Mouse (Mus musculus) embryonic facial prominence, embryonic 11.5 days (tissue): ENCODE data around the gene Mkrn2os. TPM values are rescaled to one million over a fixed set of nuclear protein-coding genes. Genes with fewer than 3 reads are reported as not detected.

Experiments used
- ATAC-seq: fragments of 200-750 bp; cut with Nextera tagmentation; replicated peaks from 2 replicates; pipeline ENCODE4 v1.8.0; 2017; ENCODE audit warnings: low read depth; ENCODE audit not compliant: insufficient number of reproducible peaks, low FRiP score, low TSS enrichment
- DNase-seq: peaks from one replicate; pipeline ENCODE4 v3.0.0-alpha.2; 2015; ENCODE audit warnings: low spot score
- H3K27ac ChIP-seq: fragments of 300-500 bp; sonication (generic); replicated peaks from 2 replicates; pipeline ENCODE4 v1.5.1; 2014; ENCODE audit warnings: mild to moderate bottlenecking, low read depth, low read length, control low read depth
- H3K27me3 ChIP-seq: fragments of 300-500 bp; sonication (generic); 2 replicates; pipeline ENCODE4 v1.6.1; 2014; ENCODE audit warnings: mild to moderate bottlenecking, low read length, moderate library complexity, mixed read lengths; ENCODE audit not compliant: control insufficient read depth, insufficient read depth
- H3K36me3 ChIP-seq: fragments of 300-500 bp; sonication (generic); replicated peaks from 2 replicates; pipeline ENCODE4 v1.6.1; 2014; ENCODE audit warnings: low read depth, mild to moderate bottlenecking, low read length, moderate library complexity, mixed read lengths; ENCODE audit not compliant: control insufficient read depth, insufficient read depth
- H3K4me1 ChIP-seq: fragments of 300-500 bp; sonication (generic); 2 replicates; pipeline ENCODE4 v1.6.1; 2014; ENCODE audit warnings: low read length, mixed read lengths; ENCODE audit not compliant: control insufficient read depth, insufficient read depth
- H3K4me2 ChIP-seq: fragments of 300-500 bp; sonication (generic); 2 replicates; pipeline ENCODE4 v1.6.1; 2014; ENCODE audit warnings: low read depth, mild to moderate bottlenecking, control low read depth, low read length, moderate library complexity
- H3K4me3 ChIP-seq: fragments of 300-500 bp; sonication (generic); 2 replicates; pipeline ENCODE4 v1.5.1; 2014; ENCODE audit warnings: low read depth, low read length, control low read depth
- H3K9ac ChIP-seq: fragments of 300-500 bp; sonication (generic); replicated peaks from 2 replicates; pipeline ENCODE4 v1.6.1; 2014; ENCODE audit warnings: mild to moderate bottlenecking, control low read depth, low read length
- H3K9me3 ChIP-seq: fragments of 300-500 bp; sonication (generic); replicated peaks from 2 replicates; pipeline ENCODE4 v1.6.1; 2016; ENCODE audit warnings: mild to moderate bottlenecking, low read length, inconsistent platforms, mixed read lengths; ENCODE audit not compliant: control insufficient read depth
- WGBS: fragments of 180-500 bp; shearing (Covaris S2); extraction: QIAGEN DNeasy Blood & Tissue Kit; methylation state at CpG from one replicate; pipeline ENCODE4 v1.1.7; 2014; 5-methylcytosine and 5-hydroxymethylcytosine counted together
- polyA plus RNA-seq: library from polyadenylated mRNA; unstranded; fragments of >200 nt; fragmentation: Nextera tagmentation; extraction: Ambion mirVana; gene quantifications from 2 replicates; pipeline ENCODE4 v1.2.1, GENCODE M21; 2014

The Mkrn2os gene
- polyA plus RNA-seq, 1 experiment from 2014 or later = 0.31 TPM

DNA sequence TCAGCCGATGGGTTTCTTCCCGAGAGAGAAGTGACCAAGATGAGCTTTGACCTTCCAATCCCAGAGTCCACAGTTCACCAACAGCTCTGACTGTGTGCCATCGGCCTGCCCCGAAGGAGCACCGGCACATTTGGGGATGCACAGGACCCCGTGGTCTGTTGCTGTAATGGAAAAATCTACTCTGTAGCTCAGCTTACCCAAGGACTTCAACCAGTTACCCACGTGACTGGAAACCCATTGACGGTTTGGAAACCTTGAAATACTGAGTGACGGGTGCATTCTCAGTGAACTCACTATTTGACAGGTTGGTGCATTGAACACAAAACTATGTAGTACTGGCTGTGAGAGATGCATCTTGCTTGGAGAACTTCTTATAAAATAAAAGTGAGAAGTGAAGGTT lies 14.4 kb downstream of the Mkrn2os start:
- ATAC-seq (no peak), DNase-seq (no peak)
- Histone ChIP-seq H3K9ac (no peak overlapping the region), H3K27ac (no peak overlapping the region), H3K4me2 (no peak overlapping the region), H3K36me3 (no peaks in the 10 kb centered on the region), H3K9me3 (no peaks in the 10 kb centered on the region), H3K4me1 (no peaks in the 10 kb centered on the region), H3K27me3 (no peaks in the 10 kb centered on the region), H3K4me3 (no peak overlapping the region)
- 93% methylated on average over 9 of the region's 9 CpGs for WGBS

DNA sequence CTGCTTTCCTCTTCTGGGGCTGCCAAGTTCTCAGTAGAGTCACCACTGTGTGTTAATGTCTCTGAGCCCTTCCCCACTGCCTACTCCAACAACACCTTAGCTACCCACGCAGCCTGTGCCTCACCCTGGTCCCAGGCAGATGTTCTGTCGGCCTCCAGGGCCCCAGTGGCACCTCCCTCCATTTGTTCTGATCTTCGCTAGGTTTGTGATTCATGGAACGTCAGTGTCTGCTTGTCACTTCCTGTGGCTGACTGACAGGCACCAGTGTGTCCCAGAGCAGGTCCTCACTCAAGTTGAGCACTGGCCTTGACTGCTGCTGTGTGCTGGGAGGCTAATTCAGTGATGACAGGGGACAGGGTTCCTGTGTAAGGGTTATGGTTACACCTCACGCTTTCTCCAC lies 15.0 kb downstream of the Mkrn2os start:
- DNase-seq (no peak), ATAC-seq (no peak)
- H3K9ac ChIP-seq = no peak overlapping the region
- H3K9me3 ChIP-seq = no peaks in the 10 kb centered on the region
- no peak overlapping the region for H3K27ac ChIP-seq
- H3K4me3 ChIP-seq = no peak overlapping the region
- no peaks in the 10 kb centered on the region for H3K36me3 ChIP-seq
- 79% methylated on average over 5 of the region's 5 CpGs for WGBS
- no peak overlapping the region for H3K4me2 ChIP-seq
- H3K4me1 ChIP-seq = no peaks in the 10 kb centered on the region
- H3K27me3 ChIP-seq = no peaks in the 10 kb centered on the region

DNA sequence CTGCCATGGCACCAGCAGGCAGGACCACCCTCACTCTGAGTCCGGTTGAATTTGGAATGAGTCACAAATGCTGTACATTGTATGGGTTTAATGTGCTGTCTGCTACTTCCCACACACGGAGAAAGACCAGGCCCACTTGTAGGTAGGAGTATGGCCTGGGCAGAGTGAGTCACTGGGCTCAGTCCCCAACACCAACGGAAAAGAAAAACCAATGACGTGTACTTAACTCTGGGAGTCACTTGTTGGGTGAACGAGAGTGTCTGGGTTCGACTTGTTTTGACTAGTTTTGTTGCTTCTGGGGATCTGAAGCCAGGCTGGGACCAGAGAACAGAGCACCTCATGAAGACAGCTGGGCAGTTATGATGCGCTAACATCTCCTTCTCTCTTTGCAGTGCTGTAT lies 18.2 kb downstream of the Mkrn2os start:
- H3K9me3 ChIP-seq = no peaks in the 10 kb centered on the region
- H3K4me1 ChIP-seq = no peaks in the 10 kb centered on the region
- H3K36me3 ChIP-seq = no peaks in the 10 kb centered on the region; the same call in 1 of the 2 replicates
- ATAC-seq = no peak
- DNase-seq = no peak
- no peaks in the 10 kb centered on the region for H3K27me3 ChIP-seq
- no peak overlapping the region for H3K4me3 ChIP-seq
- WGBS = 85% methylated on average over 7 of the region's 7 CpGs
- no peak overlapping the region for H3K27ac ChIP-seq
- H3K4me2 ChIP-seq = no peak overlapping the region
- no peak overlapping the region for H3K9ac ChIP-seq

DNA sequence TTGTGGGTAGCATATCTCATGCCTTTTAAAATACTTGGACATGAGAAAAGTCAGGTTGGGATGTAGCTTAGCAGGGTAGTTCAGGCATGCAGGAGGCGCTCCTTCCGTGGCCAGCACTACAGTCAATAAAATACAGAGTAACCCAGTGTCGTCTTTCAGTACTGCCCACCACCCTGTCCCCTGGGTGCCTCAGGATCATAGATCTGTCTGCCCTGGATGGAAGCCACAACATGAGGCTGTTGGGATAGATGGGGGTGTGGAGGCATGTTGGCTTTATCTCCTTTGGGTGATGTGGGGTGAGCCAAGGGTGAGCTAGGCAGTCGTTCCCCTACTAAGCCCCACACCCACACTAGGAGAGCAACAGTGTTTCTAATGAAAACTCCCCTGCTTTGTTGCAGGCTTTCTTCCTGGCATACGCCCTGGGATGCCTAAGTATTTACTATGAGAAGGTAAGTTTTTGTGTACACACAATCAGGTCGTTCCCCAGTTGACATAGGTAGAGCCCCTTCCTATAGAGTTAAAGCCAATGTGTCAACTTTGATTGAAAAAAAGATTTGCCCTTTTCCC lies 26.8 kb downstream of the Mkrn2os start:
- Histone ChIP-seq H3K4me3 (no peak overlapping the region), H3K36me3 (peaks cover 3% of the 10 kb centered on the region), H3K27ac (no peak overlapping the region), H3K9me3 (no peaks in the 10 kb centered on the region), H3K27me3 (no peaks in the 10 kb centered on the region), H3K9ac (no peak overlapping the region), H3K4me1 (no peaks in the 10 kb centered on the region), H3K4me2 (no peak overlapping the region)
- no peak for DNase-seq
- ATAC-seq = no peak
- 89% methylated on average over 6 of the region's 6 CpGs for WGBS

DNA sequence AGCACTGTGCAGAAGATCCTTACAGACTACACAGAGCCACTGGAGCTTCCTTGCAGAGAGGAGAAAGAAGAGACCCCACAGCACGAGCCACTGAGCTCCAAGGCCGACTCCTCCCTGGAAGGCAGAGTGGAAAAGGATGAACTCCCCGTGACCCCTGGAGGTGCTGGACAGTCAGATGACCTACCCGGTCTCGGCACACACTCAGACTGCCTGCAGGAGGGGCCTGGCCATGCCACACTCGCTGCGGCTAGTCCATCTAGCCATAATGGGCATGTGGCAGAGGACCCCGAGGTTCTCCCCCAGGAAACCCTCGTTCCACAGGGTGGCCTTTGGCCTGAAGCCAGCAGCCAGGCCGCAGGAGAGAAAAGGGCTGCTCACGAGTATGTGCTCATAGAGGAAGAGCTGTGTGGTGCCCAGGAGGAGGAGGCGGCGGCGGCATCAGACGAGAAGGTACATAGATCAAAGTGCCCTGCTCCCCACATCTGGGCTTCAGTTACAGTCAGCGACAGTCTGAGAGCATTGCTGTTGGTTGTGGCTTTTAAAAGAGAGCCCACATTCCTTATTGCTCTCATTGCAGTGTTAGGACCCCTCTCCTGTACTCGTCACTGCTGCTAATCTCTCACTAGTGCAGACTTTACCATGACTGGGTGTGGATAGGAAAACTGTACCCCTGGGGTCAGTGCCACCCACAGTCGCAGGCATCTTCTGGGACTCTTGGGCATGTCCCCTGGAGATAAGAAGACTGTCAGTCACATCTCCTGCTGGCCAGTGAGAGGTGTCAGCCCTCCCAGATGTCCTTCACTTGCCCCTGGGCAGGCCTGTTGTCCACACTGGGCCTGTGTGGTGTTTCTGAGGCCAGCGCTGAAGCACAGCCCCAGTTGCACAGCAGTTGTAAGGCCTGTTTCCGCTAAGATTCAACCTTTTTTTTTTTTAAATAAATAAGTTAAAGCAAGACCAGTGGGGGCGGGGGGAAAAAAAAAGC lies 32.4 kb downstream of the Mkrn2os start:
- DNase-seq (no peak), ATAC-seq (no peak)
- 84% methylated on average over 21 of the region's 21 CpGs for WGBS
- Histone ChIP-seq H3K9me3 (no peaks in the 10 kb centered on the region), H3K4me2 (no peak overlapping the region), H3K9ac (no peak overlapping the region), H3K27me3 (no peaks in the 10 kb centered on the region), H3K27ac (no peak overlapping the region), H3K4me3 (no peak overlapping the region), H3K4me1 (no peaks in the 10 kb centered on the region), H3K36me3 (no peaks in the 10 kb centered on the region)

DNA sequence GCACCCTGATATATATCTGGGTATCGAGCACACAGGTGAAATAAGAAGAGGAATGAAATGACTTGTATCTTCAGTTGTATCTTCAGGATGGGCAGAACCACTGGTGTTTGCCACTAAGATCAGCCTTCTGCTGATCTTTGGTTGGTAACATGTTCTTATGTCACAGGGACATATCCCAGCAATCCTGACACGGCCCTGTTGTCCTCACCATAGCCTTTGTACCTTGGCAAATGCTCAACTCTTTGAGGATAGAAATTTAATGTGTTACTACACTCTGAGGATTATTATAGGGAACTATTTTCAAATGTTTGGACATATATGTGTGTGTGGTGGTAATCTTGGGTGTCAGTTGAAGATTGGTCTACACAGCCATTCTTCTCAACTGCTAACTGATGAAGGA lies 34.2 kb downstream of the Mkrn2os start:
- Histone ChIP-seq H3K4me3 (no peak overlapping the region), H3K36me3 (no peaks in the 10 kb centered on the region), H3K4me2 (no peak overlapping the region), H3K27ac (no peak overlapping the region), H3K27me3 (no peaks in the 10 kb centered on the region), H3K4me1 (no peaks in the 10 kb centered on the region), H3K9ac (no peak overlapping the region), H3K9me3 (no peaks in the 10 kb centered on the region)
- ATAC-seq (no peak), DNase-seq (no peak)
- 94% methylated on average over 2 of the region's 2 CpGs for WGBS

DNA sequence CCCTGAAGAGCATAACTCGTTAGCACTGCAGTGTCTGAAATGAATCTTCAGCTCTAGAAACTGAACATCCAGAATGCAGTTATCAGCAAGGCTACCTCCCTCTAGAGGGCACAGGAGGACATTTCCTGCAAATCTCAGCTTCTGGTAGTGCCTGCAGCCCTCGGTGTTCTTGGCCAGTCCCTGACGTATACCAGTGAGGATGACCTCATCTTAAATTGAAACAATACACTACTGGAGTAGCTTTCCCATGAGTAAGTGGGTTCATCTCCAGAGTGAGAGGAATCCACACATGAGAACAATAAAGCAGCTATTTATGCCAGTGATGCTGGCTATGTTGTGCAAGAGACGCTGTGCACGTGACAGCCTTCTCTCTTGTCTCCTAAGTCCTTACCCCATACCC lies 36.9 kb downstream of the Mkrn2os start:
- 87% methylated on average over 5 of the region's 5 CpGs for WGBS
- H3K9ac ChIP-seq = no peak overlapping the region
- ATAC-seq (no peak), DNase-seq (no peak)
- no peaks in the 10 kb centered on the region for H3K9me3 ChIP-seq
- H3K4me1 ChIP-seq = no peaks in the 10 kb centered on the region
- no peak overlapping the region for H3K4me3 ChIP-seq
- no peaks in the 10 kb centered on the region for H3K27me3 ChIP-seq
- no peaks in the 10 kb centered on the region; the same call in 1 of the 2 replicates for H3K36me3 ChIP-seq
- no peak overlapping the region for H3K4me2 ChIP-seq
- H3K27ac ChIP-seq = no peak overlapping the region

DNA sequence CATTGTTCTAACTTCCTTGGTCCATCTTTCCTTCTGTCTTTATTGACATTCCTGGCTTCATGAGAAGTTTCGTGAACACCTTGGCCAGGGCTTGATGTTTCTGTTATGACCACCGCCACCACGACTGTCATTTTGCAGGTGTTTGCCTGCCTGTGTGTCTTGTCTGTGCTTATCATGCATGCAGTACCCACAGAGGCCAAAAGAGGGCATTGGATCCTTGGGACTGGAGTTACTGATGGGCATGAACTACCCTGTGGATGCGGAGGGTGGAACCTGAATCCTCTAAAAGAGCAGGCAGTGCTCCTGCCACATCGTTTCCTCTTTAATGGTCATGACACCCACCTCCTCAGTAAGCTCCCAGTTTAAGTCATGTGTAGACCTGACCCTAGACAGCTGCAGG lies 46.1 kb downstream of the Mkrn2os start:
- no peaks in the 10 kb centered on the region for H3K27me3 ChIP-seq

More for the DNA sequence above, 46.1 kb downstream of the Mkrn2os start:
- Histone ChIP-seq H3K9ac (no peak overlapping the region), H3K36me3 (no peaks in the 10 kb centered on the region), H3K27ac (no peak overlapping the region), H3K9me3 (no peaks in the 10 kb centered on the region), H3K4me1 (no peaks in the 10 kb centered on the region; the same call in 1 of the 2 replicates), H3K4me3 (no peak overlapping the region), H3K4me2 (no peak overlapping the region)
- DNase-seq = peak; percentile 54
- WGBS = 79% methylated on average over 5 of the region's 5 CpGs
- no peak for ATAC-seq
